Mouse (Mus musculus) olfactory bulb, adult 2 months (tissue): Measurements from ENCODE around the gene Crip3.

Experiments
- CTCF ChIP-seq: fragments of 200-500 bp; IDR thresholded peaks from 2 replicates; pipeline ENCODE4 v1.5.1; 2012; ENCODE audit warnings: low read depth, mild to moderate bottlenecking, low read length, moderate library complexity; ENCODE audit not compliant: insufficient read depth
- POLR2A ChIP-seq: fragments of 200-500 bp; IDR thresholded peaks from 2 replicates; pipeline ENCODE4 v1.6.1; 2012; ENCODE audit warnings: mild to moderate bottlenecking, low read depth, low read length, moderate library complexity; ENCODE audit not compliant: insufficient read depth

DNA sequence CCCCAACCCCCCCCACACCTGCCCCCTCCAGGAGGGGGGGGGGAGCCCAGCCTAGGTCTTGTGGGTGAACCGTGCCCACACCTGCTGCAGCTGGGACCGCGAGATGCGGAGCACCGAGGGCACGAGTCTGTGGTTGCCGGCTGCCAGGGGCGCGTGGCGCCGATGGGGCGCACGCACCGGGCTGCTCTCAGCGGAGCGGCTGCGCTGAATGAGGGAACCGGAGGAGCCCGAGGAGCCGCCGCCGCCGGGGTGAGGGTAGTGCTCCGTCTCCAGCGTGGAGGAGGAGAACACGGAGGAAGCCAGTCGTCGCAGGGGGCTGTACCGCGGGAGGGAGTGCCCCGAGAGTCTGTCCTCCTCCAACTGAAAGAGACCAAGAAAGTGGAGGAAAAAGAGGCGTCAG, 31.9 kb downstream of the Crip3 start:
- TF ChIP-seq CTCF = no peak
- no peak for TF ChIP-seq POLR2A
